Mouse (Mus musculus) forebrain, embryonic 11.5 days (tissue): ENCODE results near the gene Abhd14b. TPM values are rescaled to one million over a fixed set of nuclear protein-coding genes. Genes with fewer than 3 reads are reported as not detected.

ENCODE experiments used
- ATAC-seq: fragments of 200-750 bp; cut with Nextera tagmentation; replicated peaks from 2 replicates; pipeline ENCODE4 v1.8.0; 2017; ENCODE audit warnings: moderate TSS enrichment; ENCODE audit not compliant: low FRiP score
- DNase-seq: peaks from one replicate; pipeline ENCODE4 v3.0.0-alpha.2; 2017; ENCODE audit warnings: low spot score
- H3K27ac ChIP-seq: fragments of 300-500 bp; sonication (generic); 2 replicates; pipeline ENCODE4 v1.5.1; 2014; ENCODE audit warnings: low read depth, low read length
- H3K27me3 ChIP-seq: fragments of 300-500 bp; sonication (generic); 2 replicates; pipeline ENCODE4 v1.6.1; 2014; ENCODE audit warnings: mild to moderate bottlenecking, low read length, mixed read lengths; ENCODE audit not compliant: control insufficient read depth, insufficient read depth
- H3K36me3 ChIP-seq: fragments of 300-500 bp; sonication (generic); 2 replicates; pipeline ENCODE4 v1.6.1; 2014; ENCODE audit warnings: mild to moderate bottlenecking, low read length, moderate library complexity, mixed read lengths; ENCODE audit not compliant: control insufficient read depth, insufficient read depth
- H3K4me1 ChIP-seq: fragments of 300-500 bp; sonication (generic); replicated peaks from 2 replicates; pipeline ENCODE4 v1.6.1; 2014; ENCODE audit warnings: low read length, mixed read lengths; ENCODE audit not compliant: control insufficient read depth, insufficient read depth
- H3K4me2 ChIP-seq: fragments of 300-500 bp; sonication (generic); 2 replicates; pipeline ENCODE4 v1.6.1; 2014; ENCODE audit warnings: low read depth, mild to moderate bottlenecking, low read length, moderate library complexity, mixed read lengths; ENCODE audit not compliant: severe bottlenecking
- H3K4me3 ChIP-seq: fragments of 300-500 bp; sonication (generic); 2 replicates; pipeline ENCODE4 v1.5.1; 2014; ENCODE audit warnings: low read depth, low read length
- H3K9ac ChIP-seq: fragments of 300-500 bp; sonication (generic); 2 replicates; pipeline ENCODE4 v1.6.1; 2014; ENCODE audit warnings: low read length
- H3K9me3 ChIP-seq: fragments of 300-500 bp; sonication (generic); 2 replicates; pipeline ENCODE4 v1.6.1; 2016; ENCODE audit warnings: low read length, mixed read lengths; ENCODE audit not compliant: control insufficient read depth
- WGBS: fragments of 180-500 bp; shearing (Covaris S2); extraction: QIAGEN DNeasy Blood & Tissue Kit; methylation state at CpG from one replicate; pipeline ENCODE4 v1.1.7; 2014; 5-methylcytosine and 5-hydroxymethylcytosine counted together
- polyA plus RNA-seq: library from polyadenylated mRNA; unstranded; fragments of >200 nt; fragmentation: Nextera tagmentation; extraction: Ambion mirVana; gene quantifications from 2 replicates; pipeline ENCODE4 v1.2.1, GENCODE M21; 2014

The Abhd14b gene
- polyA plus RNA-seq, 1 experiment from 2014 or later = 4.7 TPM

- H3K9me3 ChIP-seq = no peaks in the 10 kb centered on the region
- peak overlapping the region; percentile 39; the same call in 1 of the 2 replicates for H3K4me2 ChIP-seq
- H3K4me3 ChIP-seq = no peak overlapping the region
- H3K36me3 ChIP-seq = no peaks in the 10 kb centered on the region
- DNase-seq (peak; percentile 75), ATAC-seq (peak; percentile 55)
- H3K9ac ChIP-seq = 0 out of 2 replicates have a peak overlapping the region, but pooled peaks have one; percentile 1
- 0% methylated on average over 2 of the region's 2 CpGs for WGBS
- peaks cover 21% of the 10 kb centered on the region for H3K4me1 ChIP-seq
- H3K27me3 ChIP-seq = no peaks in the 10 kb centered on the region
- H3K27ac ChIP-seq = peak overlapping the region; percentile 32; the same call in 1 of the 2 replicates
Measured at GRCm38 (mm10) chr9:106420608-106421007, 26.7 kb upstream of the Abhd14b start.

DNA sequence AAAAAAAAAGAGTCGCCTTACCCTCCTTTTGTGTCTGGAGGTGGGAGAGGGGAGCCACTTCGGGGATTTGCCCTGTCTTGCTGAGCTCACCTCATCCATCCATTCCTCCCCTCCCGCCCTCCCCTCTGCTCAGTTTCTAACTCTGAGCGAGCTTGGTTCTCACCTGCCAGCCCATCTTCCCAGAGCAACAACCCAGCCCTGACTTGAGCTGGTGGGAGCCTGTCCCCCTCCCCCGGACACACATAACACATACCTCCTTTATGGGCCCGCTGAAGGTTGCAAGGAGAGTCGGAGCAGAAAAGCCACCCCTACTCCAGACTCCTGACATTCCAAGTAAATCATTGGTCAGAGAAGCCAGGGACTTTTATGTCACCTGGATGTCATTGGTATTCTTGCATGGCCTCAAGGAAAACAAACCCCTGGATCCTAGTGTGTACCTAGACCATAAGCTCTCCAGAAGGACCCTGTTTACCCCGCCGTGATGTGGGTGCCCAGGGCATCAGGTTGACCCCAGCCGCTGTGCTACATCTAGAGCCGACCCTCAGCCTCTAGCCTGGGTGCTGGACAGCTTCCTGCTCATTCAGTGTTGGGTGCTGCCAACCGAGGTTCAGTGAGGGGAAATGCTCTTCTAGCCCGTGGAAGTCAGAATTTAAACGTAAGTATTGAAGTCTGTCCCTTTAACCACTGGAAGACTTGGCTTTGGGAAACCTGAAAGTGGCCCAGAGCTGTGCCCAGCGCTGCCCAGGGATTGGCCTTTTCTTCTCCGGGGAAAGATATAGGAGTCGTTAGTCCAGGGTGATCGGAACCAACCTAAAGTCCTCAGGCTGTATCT is 26.0 kb upstream of the Abhd14b start:
- peak overlapping the region; percentile 32 for H3K27ac ChIP-seq
- WGBS = 3% methylated on average over 18 of the region's 18 CpGs
- H3K4me2 ChIP-seq = peak overlapping the region; percentile 39
- H3K4me1 ChIP-seq = peaks cover 21% of the 10 kb centered on the region
- H3K9ac ChIP-seq = 0 out of 2 replicates have a peak overlapping the region, but pooled peaks have one; percentile 12
- H3K27me3 ChIP-seq = no peaks in the 10 kb centered on the region
- H3K36me3 ChIP-seq = no peaks in the 10 kb centered on the region
- H3K4me3 ChIP-seq = no peak overlapping the region; the same call in 1 of the 2 replicates
- no peaks in the 10 kb centered on the region for H3K9me3 ChIP-seq
- ATAC-seq (peak; percentile 47), DNase-seq (peak; percentile 65)

DNA sequence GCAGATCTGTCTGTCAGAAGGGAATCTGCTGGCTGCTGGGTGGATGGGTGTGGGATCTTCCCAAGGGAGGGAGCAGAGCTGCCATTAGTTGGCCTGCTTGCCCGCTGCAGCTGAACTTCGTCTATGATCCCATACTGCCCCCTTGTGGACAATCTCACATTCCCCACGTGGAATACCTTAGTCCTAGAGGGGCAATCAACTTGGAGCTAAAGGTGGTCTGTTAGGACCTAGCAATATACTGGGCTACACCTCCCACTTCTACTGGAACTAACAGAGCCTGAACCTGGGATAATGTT is 25.4 kb upstream of the Abhd14b start:
- Histone ChIP-seq H3K4me1 (peaks cover 21% of the 10 kb centered on the region), H3K27ac (peak overlapping the region; percentile 32; the same call in 1 of the 2 replicates), H3K4me2 (peak overlapping the region; percentile 39), H3K9me3 (no peaks in the 10 kb centered on the region), H3K4me3 (no peak overlapping the region), H3K9ac (0 out of 2 replicates have a peak overlapping the region, but pooled peaks have one; percentile 12), H3K36me3 (no peaks in the 10 kb centered on the region), H3K27me3 (no peaks in the 10 kb centered on the region)
- DNase-seq = peak; percentile 91
- ATAC-seq = peak; percentile 63
- 0% methylated on average over 3 of the region's 3 CpGs for WGBS

GRCm38 (mm10) chr9:106428719-106429220 is 18.5 kb upstream of the Abhd14b start:
- 25% methylated on average over 11 of the region's 11 CpGs for WGBS
- peak overlapping the region; percentile 77 for H3K9ac ChIP-seq
- H3K9me3 ChIP-seq = no peaks in the 10 kb centered on the region

GRCm38 (mm10) chr9:106429221-106430014 is 17.8 kb upstream of the Abhd14b start, which contains the start of gene Rpl29:
Gene Rpl29, plus strand, starts transcription at chr9:106429454.
- Histone ChIP-seq H3K36me3 (peaks cover 13% of the 10 kb centered on the region), H3K4me2 (peak within 1 kb of the TSS; percentile 84), H3K9me3 (no peaks in the 10 kb centered on the region), H3K27ac (peak within 1 kb of the TSS; percentile 92), H3K9ac (peak within 1 kb of the TSS; percentile 99), H3K4me3 (peak within 1 kb of the TSS; percentile 92), H3K4me1 (peaks cover 6% of the 10 kb centered on the region), H3K27me3 (no peaks in the 10 kb centered on the region)
- WGBS = under 1% methylated on average over 55 of the region's 55 CpGs
- DNase-seq (peak; percentile 95), ATAC-seq (peak; percentile 93)

More at GRCm38 (mm10) chr9:106428719-106429220, 18.5 kb upstream of the Abhd14b start:
- peaks cover 6% of the 10 kb centered on the region for H3K4me1 ChIP-seq
- peak overlapping the region; percentile 92 for H3K27ac ChIP-seq
- no peaks in the 10 kb centered on the region for H3K27me3 ChIP-seq
- peaks cover 13% of the 10 kb centered on the region for H3K36me3 ChIP-seq
- peak overlapping the region; percentile 92 for H3K4me3 ChIP-seq
- no peak for DNase-seq
- peak; percentile 74 for ATAC-seq
- peak overlapping the region; percentile 67 for H3K4me2 ChIP-seq

DNA sequence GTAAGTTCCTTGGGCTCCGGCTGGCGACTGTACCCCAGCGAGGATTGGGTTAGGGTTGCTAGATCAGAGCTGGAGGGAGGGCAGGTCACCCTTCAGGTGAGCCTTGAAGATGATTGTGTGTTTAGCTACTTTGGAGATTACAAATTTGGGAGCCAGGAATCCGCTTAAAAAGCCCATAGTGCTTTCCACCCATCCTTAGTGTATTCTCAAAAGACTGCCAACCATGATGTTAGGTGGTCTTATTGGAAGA is 17.3 kb upstream of the Abhd14b start:
- ATAC-seq = no peak; the same call in none of the 2 replicates

GRCm38 (mm10) chr9:106433389-106433788 is 13.9 kb upstream of the Abhd14b start:
- WGBS = 80% methylated on average over 7 of the region's 7 CpGs
- Histone ChIP-seq H3K27ac (no peak overlapping the region), H3K36me3 (peaks cover 13% of the 10 kb centered on the region), H3K9ac (no peak overlapping the region), H3K27me3 (no peaks in the 10 kb centered on the region), H3K4me1 (peaks cover 11% of the 10 kb centered on the region), H3K4me2 (no peak overlapping the region), H3K9me3 (no peaks in the 10 kb centered on the region), H3K4me3 (no peak overlapping the region)
- DNase-seq (no peak), ATAC-seq (no peak)

More for the DNA sequence above, 17.3 kb upstream of the Abhd14b start:
- peak overlapping the region; percentile 84 for H3K4me2 ChIP-seq
- no peaks in the 10 kb centered on the region for H3K9me3 ChIP-seq
- no peaks in the 10 kb centered on the region for H3K27me3 ChIP-seq
- 3% methylated on average over 4 of the region's 4 CpGs for WGBS
- peaks cover 6% of the 10 kb centered on the region for H3K4me1 ChIP-seq
- peak overlapping the region; percentile 92 for H3K27ac ChIP-seq
- DNase-seq = no peak
- peaks cover 13% of the 10 kb centered on the region for H3K36me3 ChIP-seq
- H3K9ac ChIP-seq = peak overlapping the region; percentile 99
- peak overlapping the region; percentile 92 for H3K4me3 ChIP-seq

GRCm38 (mm10) chr9:106436566-106436965 is 10.7 kb upstream of the Abhd14b start:
- no peak overlapping the region for H3K4me3 ChIP-seq
- WGBS = 85% methylated on average over 9 of the region's 9 CpGs
- DNase-seq = no peak
- H3K36me3 ChIP-seq = peaks cover 10% of the 10 kb centered on the region
- H3K4me1 ChIP-seq = peaks cover 9% of the 10 kb centered on the region; the same call in 1 of the 2 replicates
- H3K27me3 ChIP-seq = no peaks in the 10 kb centered on the region
- no peak overlapping the region for H3K9ac ChIP-seq
- H3K27ac ChIP-seq = no peak overlapping the region
- 0 out of 2 replicates have a peak overlapping the region, but pooled peaks have one; percentile 8 for H3K4me2 ChIP-seq
- no peak for ATAC-seq
- H3K9me3 ChIP-seq = no peaks in the 10 kb centered on the region
